Mouse (Mus musculus) ovary, postnatal 10 days (tissue): ENCODE results near the gene Arl8b.
A peak's percentile ranks its signal among the peaks of the same experiment; 100 is the strongest.

Experiments
- DNase-seq: peaks from one replicate; pipeline ENCODE4 v3.0.0; 2022; ENCODE audit warnings: low spot score

Gene Arl8b

GRCm38 (mm10) chr6:108784796-108785195, 1.9 kb downstream of the Arl8b start:
- DNase-seq, result no peak

GRCm38 (mm10) chr6:108785551-108785950, 2.7 kb downstream of the Arl8b start:
- DNase-seq, result no peak

- DNase-seq, result no peak
Observed at GRCm38 (mm10) chr6:108791498-108791897, 8.6 kb downstream of the Arl8b start.

- no peak for DNase-seq
Observed at GRCm38 (mm10) chr6:108795912-108796311, 13.0 kb downstream of the Arl8b start.

- DNase-seq, result no peak
Observed at GRCm38 (mm10) chr6:108796706-108797105, 13.8 kb downstream of the Arl8b start.

- DNase-seq, result no peak
Observed at GRCm38 (mm10) chr6:108805194-108805593, 22.3 kb downstream of the Arl8b start.

- DNase-seq, result no peak
Observed at GRCm38 (mm10) chr6:108805871-108806270, 23.0 kb downstream of the Arl8b start.

- no peak for DNase-seq
Observed at GRCm38 (mm10) chr6:108807446-108807845, 24.5 kb downstream of the Arl8b start.

GRCm38 (mm10) chr6:108808786-108809185, 25.9 kb downstream of the Arl8b start:
- no peak for DNase-seq

- DNase-seq, result no peak
Observed at GRCm38 (mm10) chr6:108810237-108810636, 27.3 kb downstream of the Arl8b start.

GRCm38 (mm10) chr6:108812134-108812533, 29.2 kb downstream of the Arl8b start:
- DNase-seq, result no peak

- DNase-seq, result no peak
Observed at GRCm38 (mm10) chr6:108817510-108817909, 34.6 kb downstream of the Arl8b start.

- DNase-seq, result no peak
Observed at GRCm38 (mm10) chr6:108824816-108825545, 42.1 kb downstream of the Arl8b start.

- DNase-seq, result no peak
Observed at GRCm38 (mm10) chr6:108826070-108826469, 43.2 kb downstream of the Arl8b start.

GRCm38 (mm10) chr6:108827336-108827920, 44.5 kb downstream of the Arl8b start:
- DNase-seq, result no peak

- peak; percentile 91 for DNase-seq
Observed at GRCm38 (mm10) chr6:108828234-108828868, 45.5 kb downstream of the Arl8b start, which contains the start of gene Edem1. Gene Edem1, plus strand, starts transcription at chr6:108828641.

GRCm38 (mm10) chr6:108828872-108829271, 46.0 kb downstream of the Arl8b start:
- DNase-seq, result no peak

- no peak for DNase-seq
Observed at GRCm38 (mm10) chr6:108829386-108830370, 46.8 kb downstream of the Arl8b start.

GRCm38 (mm10) chr6:108832170-108832569, 49.3 kb downstream of the Arl8b start:
- no peak for DNase-seq

- no peak for DNase-seq
Observed at GRCm38 (mm10) chr6:108832989-108833388, 50.1 kb downstream of the Arl8b start.

GRCm38 (mm10) chr6:108833963-108834697, 51.2 kb downstream of the Arl8b start:
- no peak for DNase-seq
